Mouse (Mus musculus) T-cell, adult 66 days (primary cell): ENCODE results near the gene Epb41l1. TPM values are rescaled to one million over a fixed set of nuclear protein-coding genes. Genes with fewer than 3 reads are reported as not detected.

Experiments
- total RNA-seq, 2 experiments: library from RNA; stranded (reverse); gene quantifications; 3 replicates in 1 of 2; 4 replicates in 1 of 2; pipeline ENCODE4 v1.2.4; 2023

Epb41l1 gene
- 1 to 10 TPM; 5.9 to 7.8 TPM for total RNA-seq

GRCm38 (mm10) chr2:156420694-156421380 lies at the start of gene Epb41l1:
TSS of gene Epb41l1 (plus strand) at chr2:156420909.

DNA sequence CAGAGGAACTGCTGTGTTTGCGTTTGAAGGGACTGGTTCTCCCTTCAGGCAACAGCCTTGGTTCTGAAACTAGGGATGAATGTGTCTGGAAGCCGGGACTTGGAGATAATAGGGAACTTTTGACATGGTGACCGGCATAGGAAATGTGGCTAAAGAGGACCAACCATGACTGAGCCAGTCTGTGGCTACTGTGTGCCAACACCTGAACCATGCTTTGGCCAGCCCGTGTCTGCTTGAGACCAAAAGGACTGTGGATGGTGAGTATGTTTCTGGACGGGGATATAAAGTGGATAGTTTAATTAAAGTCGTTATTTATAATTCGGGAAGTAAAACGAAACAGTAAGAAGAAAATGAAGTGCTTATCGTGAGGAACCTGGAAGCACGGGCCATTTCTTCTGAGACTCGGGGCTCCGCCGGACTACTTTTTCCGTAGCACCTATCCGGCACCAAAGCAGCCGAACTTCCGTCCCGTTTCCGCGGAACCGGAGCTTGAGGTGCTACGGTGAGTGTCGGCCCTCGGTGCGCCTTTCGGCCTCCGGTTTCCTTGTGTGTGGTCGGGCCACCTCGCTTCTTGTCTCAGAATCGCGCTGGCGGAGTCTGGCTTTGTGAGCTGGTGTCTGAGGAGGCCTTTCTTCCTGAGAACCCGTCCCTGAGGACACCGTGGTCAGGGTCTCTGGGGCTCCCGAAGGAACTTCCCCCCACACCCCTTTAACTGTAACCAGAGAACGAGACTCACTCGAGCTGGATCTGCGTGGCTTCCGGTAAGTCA lies 126.6 kb downstream of the Epb41l1 start, which contains the start of gene Aar2:
Gene Aar2, plus strand, starts transcription at position 462 of the 769 bp plus-strand sequence.

Other genes starting within 250 kb of the Epb41l1 start
- gene Rbm39, start 240.7 kb upstream of the Epb41l1 start, total RNA-seq, result 1,000 to 10,000 TPM; 2,155 to 2,502 TPM
- 10 to 100 TPM; 56.2 to 75.8 TPM for gene Phf20, start 224.4 kb upstream of the Epb41l1 start, total RNA-seq
- 1 to 10 TPM; 5.6 to 6.3 TPM for gene Cnbd2, start 108.6 kb upstream of the Epb41l1 start, total RNA-seq
- 100 to 1,000 TPM in 1 of 2 experiments, 10 to 100 TPM in 1; 95.5 to 108 TPM for gene Scand1, start 108.2 kb upstream of the Epb41l1 start, total RNA-seq
- gene Aar2, start 126.7 kb downstream of the Epb41l1 start, total RNA-seq, result 10 to 100 TPM; 30.9 to 38.6 TPM
- 10 to 100 TPM; 82.8 to 96.8 TPM for gene Dlgap4, start 192.8 kb downstream of the Epb41l1 start, total RNA-seq